ENCODE assay signal across 8 mouse cellular contexts in the genomic region with DNA sequence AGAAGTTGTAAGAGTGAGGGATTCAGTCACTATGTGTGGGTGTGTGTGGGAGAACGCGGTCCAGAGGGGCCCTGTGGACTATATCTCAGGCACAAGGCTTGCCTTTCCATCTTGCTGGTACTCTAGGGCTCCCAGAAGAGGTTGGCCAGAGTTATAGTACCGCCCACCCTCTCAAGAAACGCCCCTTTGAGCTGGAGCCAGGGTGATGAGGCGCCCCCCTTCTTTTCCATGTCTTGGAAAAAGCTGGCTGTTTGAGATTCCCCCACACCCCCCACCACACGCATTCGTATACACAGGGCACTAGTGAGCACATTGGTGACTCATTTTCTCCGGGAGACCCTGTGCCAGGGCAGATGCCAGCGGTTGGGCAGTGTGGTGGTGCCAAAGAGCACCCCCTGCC. TPM values are rescaled to one million over a fixed set of nuclear protein-coding genes. Genes with fewer than 3 reads are reported as not detected.
DNase-seq lines count a peak whose midpoint lies in the region; ATAC-seq and TF ChIP-seq lines count a peak whose summit lies in the region.

No protein-coding gene starts in this region.

- peak; percentile 60 for ATAC-seq in lung, embryonic 14.5 days (ENCODE audit: insufficient read depth)
- ATAC-seq in heart, embryonic 13.5 days (ENCODE audit: extremely low read depth, insufficient number of reproducible peaks, low FRiP score, low TSS enrichment), result no peak
- peak; percentile 46; the same call in 1 of the 2 replicates for ATAC-seq in limb, embryonic 11.5 days (ENCODE audit: insufficient number of reproducible peaks, low FRiP score, low TSS enrichment, low read depth)
- ATAC-seq in neural tube, embryonic 14.5 days (ENCODE audit: low read depth), result 0 out of 2 replicates have a peak, but pooled peaks have one; percentile 3

- 9% methylated on average over 9 of the region's 9 CpGs for WGBS in lung, embryonic 14.5 days
- WGBS in heart, embryonic 13.5 days, result 25% methylated on average over 9 of the region's 9 CpGs
- WGBS in limb, embryonic 11.5 days, result 31% methylated on average over 9 of the region's 9 CpGs
- WGBS in neural tube, embryonic 14.5 days, result 36% methylated on average over 9 of the region's 9 CpGs

- peak overlapping the region; percentile 2 for H3K27ac ChIP-seq in lung, embryonic 14.5 days (ENCODE audit: low read depth)
- 0 out of 2 replicates have a peak overlapping the region, but pooled peaks have one; percentile 15 for H3K27ac ChIP-seq in heart, embryonic 13.5 days (replicated peaks)
- no peak overlapping the region for H3K27ac ChIP-seq in limb, embryonic 11.5 days (replicated peaks; ENCODE audit: low read depth, low read length)
- H3K27ac ChIP-seq in neural tube, embryonic 14.5 days (ENCODE audit: low read depth, low read length), result no peak overlapping the region

- peak overlapping the region; percentile 92 for H3K4me2 ChIP-seq in lung, embryonic 14.5 days
- H3K4me2 ChIP-seq in heart, embryonic 13.5 days, result peak overlapping the region; percentile 98
- H3K4me2 ChIP-seq in limb, embryonic 11.5 days (ENCODE audit: low read depth, severe bottlenecking), result peak overlapping the region; percentile 98
- peak overlapping the region; percentile 100 for H3K4me2 ChIP-seq in neural tube, embryonic 14.5 days (ENCODE audit: low read depth, low read length)

- no peak for TF ChIP-seq CTCF in lung, embryonic 14.5 days (IDR thresholded peaks at IDR 0.05; ENCODE audit: low read depth)

- peak overlapping the region; percentile 85 for H3K9ac ChIP-seq in lung, embryonic 14.5 days
- peak overlapping the region; percentile 90 for H3K9ac ChIP-seq in heart, embryonic 13.5 days
- peak overlapping the region; percentile 91 for H3K9ac ChIP-seq in limb, embryonic 11.5 days (ENCODE audit: low read length)
- no peak overlapping the region for H3K9ac ChIP-seq in neural tube, embryonic 14.5 days (replicated peaks; ENCODE audit: low read depth, low read length)

- H3K4me3 ChIP-seq in lung, embryonic 14.5 days (ENCODE audit: low read depth, low read length), result peak overlapping the region; percentile 83
- peak overlapping the region; percentile 74 for H3K4me3 ChIP-seq in heart, embryonic 13.5 days
- peak overlapping the region; percentile 74 for H3K4me3 ChIP-seq in limb, embryonic 11.5 days (ENCODE audit: low read depth, low read length)
- H3K4me3 ChIP-seq in neural tube, embryonic 14.5 days (ENCODE audit: low read depth, low read length), result peak overlapping the region; percentile 53; the same call in 1 of the 2 replicates

- H3K4me1 ChIP-seq in lung, embryonic 14.5 days (ENCODE audit: insufficient read depth), result 0 out of 2 replicates have a peak, but pooled peaks cover 4% of the 10 kb centered on the region
- peaks cover 49% of the 10 kb centered on the region for H3K4me1 ChIP-seq in heart, embryonic 13.5 days
- peaks cover 8% of the 10 kb centered on the region for H3K4me1 ChIP-seq in limb, embryonic 11.5 days (ENCODE audit: control insufficient read depth, insufficient read depth, low read length)
- H3K4me1 ChIP-seq in neural tube, embryonic 14.5 days (ENCODE audit: control insufficient read depth, insufficient read depth, low read length), result peaks cover 19% of the 10 kb centered on the region

- peaks cover 11% of the 10 kb centered on the region for H3K27me3 ChIP-seq in lung, embryonic 14.5 days (ENCODE audit: insufficient read depth, low read length)
- H3K27me3 ChIP-seq in heart, embryonic 13.5 days (replicated peaks), result peaks cover 61% of the 10 kb centered on the region
- peaks cover 3% of the 10 kb centered on the region; the same call in 1 of the 2 replicates for H3K27me3 ChIP-seq in limb, embryonic 11.5 days (ENCODE audit: control insufficient read depth, insufficient read depth, low read length)
- H3K27me3 ChIP-seq in neural tube, embryonic 14.5 days (ENCODE audit: control insufficient read depth, insufficient read depth, low read length), result peaks cover 19% of the 10 kb centered on the region

- H3K9me3 ChIP-seq in lung, embryonic 14.5 days (ENCODE audit: low read depth, low read length), result no peaks in the 10 kb centered on the region
- no peaks in the 10 kb centered on the region for H3K9me3 ChIP-seq in heart, embryonic 13.5 days
- no peaks in the 10 kb centered on the region for H3K9me3 ChIP-seq in limb, embryonic 11.5 days (ENCODE audit: control insufficient read depth, low read length)
- H3K9me3 ChIP-seq in neural tube, embryonic 14.5 days (ENCODE audit: control insufficient read depth, low read length), result no peaks in the 10 kb centered on the region

- H3K36me3 ChIP-seq in lung, embryonic 14.5 days (ENCODE audit: insufficient read depth), result peaks cover 14% of the 10 kb centered on the region
- 0 out of 2 replicates have a peak, but pooled peaks cover 4% of the 10 kb centered on the region for H3K36me3 ChIP-seq in heart, embryonic 13.5 days
- no peaks in the 10 kb centered on the region for H3K36me3 ChIP-seq in limb, embryonic 11.5 days (ENCODE audit: control insufficient read depth, insufficient read depth, low read length)
- no peaks in the 10 kb centered on the region for H3K36me3 ChIP-seq in neural tube, embryonic 14.5 days (ENCODE audit: control insufficient read depth, insufficient read depth, low read length)

- peak; percentile 87 for DNase-seq in lung, embryonic 14.5 days
- no peak for DNase-seq in lung, adult 18-20 months
- no peak for DNase-seq in limb, embryonic 11.5 days (ENCODE audit: low spot score)
- no peak for DNase-seq in urinary bladder, postnatal 4 days (ENCODE audit: low spot score in 2 of 2)
- DNase-seq in natural killer cell, adult 2 months (ENCODE audit: low spot score in 2 of 2), result no peak
- DNase-seq in ovary, postnatal 14 days (ENCODE audit: low spot score), result no peak

RNA-seq across cellular contexts. Expression of a gene that starts 2.8 kb away (rescaled TPM):
- polyA plus RNA-seq in lung, embryonic 14.5 days (2014; fragmentation: Nextera tagmentation; extraction: Ambion mirVana), result 23.1 and 25.8 TPM in 2 replicates
- 3.7 and 4.2 TPM in 2 replicates for polyA plus RNA-seq in heart, embryonic 13.5 days (2015; fragmentation: Nextera tagmentation; extraction: Ambion mirVana)
- 9.8 and 12.1 TPM in 2 replicates for polyA plus RNA-seq in limb, embryonic 11.5 days (2014; fragmentation: Nextera tagmentation; extraction: Ambion mirVana)
- 1.2 and 3.1 TPM in 2 replicates for polyA plus RNA-seq in neural tube, embryonic 14.5 days (2014; fragmentation: Nextera tagmentation; extraction: Ambion mirVana)

RNA-seq across cellular contexts. Expression of a gene that starts 44.6 kb away (rescaled TPM):
- 8.9 and 11.8 TPM in 2 replicates for polyA plus RNA-seq in lung, embryonic 14.5 days (2014; fragmentation: Nextera tagmentation; extraction: Ambion mirVana)
- 0.90 and 1.3 TPM in 2 replicates for polyA plus RNA-seq in heart, embryonic 13.5 days (2015; fragmentation: Nextera tagmentation; extraction: Ambion mirVana)
- polyA plus RNA-seq in limb, embryonic 11.5 days (2014; fragmentation: Nextera tagmentation; extraction: Ambion mirVana), result not detected in 2 replicates
- polyA plus RNA-seq in neural tube, embryonic 14.5 days (2014; fragmentation: Nextera tagmentation; extraction: Ambion mirVana), result 0.13 TPM in 1 of 2 replicates, not detected in the other

Comparison
In these comparisons a context has a peak if more than half of its experiments do, and no peak if none do; other contexts are left out.
1. H3K27ac ChIP-seq: peak in lung, embryonic 14.5 days (single experiment) and heart, embryonic 13.5 days (single experiment); none in limb, embryonic 11.5 days (single experiment) and neural tube, embryonic 14.5 days (single experiment).
2. Peak in every context shown above with its lines, with median percentiles within 50 percentile points of each other: H3K4me2 ChIP-seq and H3K4me3 ChIP-seq.